Mouse (Mus musculus) liver, postnatal 0 days (tissue): ENCODE measurements around the gene Mrps33.

Experiments used
- CTCF ChIP-seq: sonication (generic); IDR thresholded peaks from 2 replicates; pipeline ENCODE4 v1.5.1; 2016; ENCODE audit warnings: antibody characterized with exemption, low read depth
- EP300 ChIP-seq: IDR thresholded peaks from 2 replicates; pipeline ENCODE4 v1.6.1; 2016; ENCODE audit warnings: antibody characterized with exemption, low read depth, mild to moderate bottlenecking

- no peak for TF ChIP-seq CTCF
- no peak for TF ChIP-seq EP300
Measured at GRCm38 (mm10) chr6:39783521-39783920, 27.3 kb downstream of the Mrps33 start.
